Mouse (Mus musculus): ENCODE results near the gene Fancl.

Gene Fancl

DNA sequence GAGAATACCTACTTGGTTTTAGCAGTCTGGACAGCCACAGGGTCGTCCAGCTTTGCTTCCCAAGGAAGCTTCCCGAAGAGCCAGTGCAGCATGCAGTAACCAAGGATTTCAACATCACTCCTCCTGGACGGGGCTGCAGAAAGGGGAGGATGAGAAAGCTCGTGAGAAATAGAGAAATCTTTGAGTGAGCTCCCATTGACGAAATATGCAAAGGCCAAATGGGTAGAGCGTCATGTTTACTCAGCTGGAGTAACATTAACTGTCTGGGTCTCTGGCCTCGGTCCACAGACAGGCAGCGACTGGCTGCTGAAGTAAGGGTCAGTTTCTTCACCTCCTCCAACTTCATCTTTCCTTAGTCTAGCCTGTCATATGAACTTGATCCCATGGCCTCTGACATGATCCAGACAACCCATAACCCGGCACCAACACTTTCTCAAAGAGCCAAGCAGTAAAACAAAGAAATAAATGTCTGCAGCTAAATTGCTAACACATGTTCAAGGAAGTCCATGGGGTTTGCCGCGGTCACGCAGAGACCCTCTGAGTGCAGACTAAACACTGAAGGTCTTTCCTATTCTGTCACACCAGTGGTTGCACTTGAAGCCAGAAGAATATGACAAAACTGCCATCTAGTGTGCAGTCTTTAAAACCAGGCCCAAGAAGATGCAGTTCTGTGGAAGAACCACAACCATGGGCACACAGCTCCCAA, 104.0 kb downstream of the Fancl start:
- peak in 1 of 2 experiments; percentile 47 for DNase-seq (ENCODE audit: low spot score in 2 of 2)

- no peak for DNase-seq (ENCODE audit: low spot score in 2 of 2)
Measured at GRCm38 (mm10) chr11:26495951-26496350, 110.0 kb downstream of the Fancl start.

DNA sequence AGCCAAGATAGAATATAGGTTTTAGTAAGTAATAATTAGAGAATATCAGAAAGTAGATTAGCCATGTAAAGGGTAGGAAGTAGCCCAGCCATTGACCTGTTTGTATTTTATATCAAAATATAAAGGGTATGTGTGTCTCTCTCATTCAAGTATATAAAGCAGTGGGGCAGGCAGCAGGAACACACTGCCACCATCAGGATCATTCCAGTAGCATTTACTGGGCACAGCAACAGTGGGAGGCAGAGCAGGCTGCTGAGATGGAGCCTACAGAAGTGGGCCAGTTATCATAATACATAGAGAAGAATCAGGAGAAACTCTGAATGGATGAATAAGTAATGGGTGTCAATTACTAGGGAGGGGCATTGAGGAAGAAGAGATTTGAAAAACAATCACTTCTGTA, 127.7 kb downstream of the Fancl start:
- no peak for DNase-seq (ENCODE audit: low spot score in 2 of 2)

- no peak for DNase-seq (ENCODE audit: low spot score in 2 of 2)
Measured at GRCm38 (mm10) chr11:26516086-26516485, 130.2 kb downstream of the Fancl start.

DNA sequence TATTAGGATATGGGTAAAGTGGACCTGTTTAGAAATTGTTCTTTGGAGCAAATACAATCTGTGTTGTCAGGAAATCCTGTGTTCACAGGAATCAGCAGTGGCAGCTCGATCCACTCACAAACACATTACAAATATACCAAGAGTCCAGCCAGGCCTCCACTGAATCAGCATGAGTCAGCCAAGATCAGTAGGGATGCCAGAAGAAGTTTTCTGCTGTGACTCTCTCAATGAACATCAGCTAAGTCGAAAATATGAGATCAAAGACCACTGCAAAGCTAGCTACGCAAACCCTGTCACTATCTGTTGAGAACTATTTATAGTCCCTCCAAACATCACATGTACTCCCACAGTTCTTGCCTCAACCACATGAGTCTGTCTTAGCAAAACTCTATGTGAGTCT, 133.1 kb downstream of the Fancl start:
- no peak for DNase-seq (ENCODE audit: low spot score in 2 of 2)
